Mouse (Mus musculus) stomach, postnatal 0 days (tissue): ENCODE results near the gene Gm17657.
A peak's percentile ranks its signal among the peaks of the same experiment; 100 is the strongest.

ENCODE experiments used
- CTCF ChIP-seq: IDR thresholded peaks from 2 replicates; pipeline ENCODE4 v1.5.1; 2016; ENCODE audit warnings: antibody characterized with exemption, low read depth, mild to moderate bottlenecking, moderate library complexity
- EP300 ChIP-seq: optimal IDR thresholded peaks from 2 replicates; pipeline ENCODE3; 2016; ENCODE audit warnings: antibody characterized with exemption

DNA sequence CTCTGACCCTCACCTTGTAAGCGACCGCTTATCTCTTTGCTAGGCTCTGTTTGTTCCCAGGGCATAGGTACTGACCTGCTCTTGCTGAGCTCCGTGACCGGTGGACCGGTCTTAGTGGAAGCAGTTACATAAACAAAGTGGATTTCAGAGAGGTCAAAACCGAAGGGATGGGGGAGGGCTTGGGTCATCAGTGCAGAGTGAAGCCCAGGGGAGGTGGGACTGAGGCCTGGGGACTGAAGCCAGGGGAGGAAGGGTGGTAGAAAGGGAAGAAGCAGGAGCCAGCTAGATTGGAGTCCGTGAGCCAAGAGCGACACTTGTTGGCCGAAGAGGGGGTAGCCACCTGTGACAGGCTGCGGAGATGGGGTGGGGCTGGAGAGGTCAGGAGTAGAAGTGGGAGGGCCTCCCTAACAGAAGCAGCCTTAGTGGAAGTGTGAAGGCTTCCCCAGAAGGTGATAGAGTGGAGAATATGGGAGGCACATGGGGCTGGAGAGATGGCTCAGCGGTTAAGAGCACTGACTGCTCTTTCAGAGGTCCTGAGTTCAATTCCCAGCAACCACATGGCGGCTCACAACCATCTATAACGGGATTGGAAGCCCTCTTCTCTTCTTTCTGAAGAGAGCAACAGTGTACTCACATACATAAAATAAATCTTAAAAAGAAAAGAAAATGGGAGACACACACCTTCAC, 36.3 kb downstream of the Gm17657 start:
- peak; percentile 86 for TF ChIP-seq CTCF
- no peak for TF ChIP-seq EP300
